Mouse (Mus musculus) testis, adult 2 months (tissue): ENCODE data around the gene Nit2. TPM values are rescaled to one million over a fixed set of nuclear protein-coding genes. Genes with fewer than 3 reads are reported as not detected.

Experiments
- H3K27ac ChIP-seq: fragments of 200-500 bp; 2 replicates; pipeline ENCODE4 v1.5.1; 2012; ENCODE audit warnings: low read depth, low read length; ENCODE audit not compliant: control insufficient read depth, insufficient read depth
- H3K27me3 ChIP-seq: fragments of 200-500 bp; 2 replicates; pipeline ENCODE4 v1.6.1; 2012; ENCODE audit warnings: mild to moderate bottlenecking, low read length, moderate library complexity; ENCODE audit not compliant: control insufficient read depth, insufficient read depth
- H3K36me3 ChIP-seq: fragments of 200-500 bp; 2 replicates; pipeline ENCODE4 v1.6.1; 2012; ENCODE audit warnings: mild to moderate bottlenecking, low read length; ENCODE audit not compliant: control insufficient read depth, insufficient read depth
- H3K4me1 ChIP-seq: fragments of 200-500 bp; 2 replicates; pipeline ENCODE4 v1.6.1; 2012; ENCODE audit warnings: low read length; ENCODE audit not compliant: control insufficient read depth, insufficient read depth
- H3K4me3 ChIP-seq: fragments of 200-500 bp; 2 replicates; pipeline ENCODE4 v1.5.1; 2012; ENCODE audit warnings: low read depth, mild to moderate bottlenecking, low read length, moderate library complexity, mixed read lengths; ENCODE audit not compliant: control insufficient read depth
- CTCF ChIP-seq: fragments of 200-500 bp; IDR thresholded peaks from 2 replicates; pipeline ENCODE4 v1.5.1; 2012; ENCODE audit warnings: low read depth, mild to moderate bottlenecking, inconsistent platforms, low read length, moderate library complexity; ENCODE audit not compliant: control insufficient read depth, insufficient read depth, insufficient replicate concordance
- POLR2A ChIP-seq: fragments of 200-500 bp; IDR thresholded peaks from 2 replicates; pipeline ENCODE4 v1.6.1; 2012; ENCODE audit warnings: low read depth, mild to moderate bottlenecking, inconsistent platforms, low read length, moderate library complexity; ENCODE audit not compliant: control insufficient read depth
- polyA plus RNA-seq: library from polyadenylated mRNA; depleted of rRNA; stranded (reverse); fragments of >200 nt; gene quantifications from 2 replicates; pipeline ENCODE4 v1.2.3, GENCODE M21; 2012

Nit2 gene
- polyA plus RNA-seq, 1 experiment, result 6.0 TPM

DNA sequence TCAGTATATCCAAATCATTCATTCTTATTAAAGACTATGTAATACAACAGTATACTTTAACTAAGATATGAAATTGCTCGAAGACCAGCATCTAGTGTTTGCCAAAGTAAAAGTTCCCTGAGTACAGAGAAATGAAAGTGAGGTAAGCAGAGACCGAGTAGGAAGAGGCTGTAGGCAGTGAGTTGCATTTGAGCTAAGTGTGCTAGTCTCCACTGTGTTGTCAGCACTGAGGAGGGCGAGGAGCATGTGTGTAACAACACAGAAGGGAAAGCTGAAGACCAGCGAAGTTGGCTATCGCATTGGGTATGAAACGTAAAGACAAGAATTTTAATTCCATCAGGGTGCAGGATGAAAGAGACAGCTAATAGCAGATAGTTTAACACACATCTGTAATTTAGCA is 33.5 kb downstream of the Nit2 start:
- no peak overlapping the region for H3K27ac ChIP-seq
- TF ChIP-seq CTCF (no peak), POLR2A (no peak)
- H3K36me3 ChIP-seq, result no peaks in the 10 kb centered on the region; the same call in 1 of the 2 replicates
- H3K4me1 ChIP-seq, result no peaks in the 10 kb centered on the region
- H3K4me3 ChIP-seq, result no peak overlapping the region
- H3K27me3 ChIP-seq, result no peaks in the 10 kb centered on the region

DNA sequence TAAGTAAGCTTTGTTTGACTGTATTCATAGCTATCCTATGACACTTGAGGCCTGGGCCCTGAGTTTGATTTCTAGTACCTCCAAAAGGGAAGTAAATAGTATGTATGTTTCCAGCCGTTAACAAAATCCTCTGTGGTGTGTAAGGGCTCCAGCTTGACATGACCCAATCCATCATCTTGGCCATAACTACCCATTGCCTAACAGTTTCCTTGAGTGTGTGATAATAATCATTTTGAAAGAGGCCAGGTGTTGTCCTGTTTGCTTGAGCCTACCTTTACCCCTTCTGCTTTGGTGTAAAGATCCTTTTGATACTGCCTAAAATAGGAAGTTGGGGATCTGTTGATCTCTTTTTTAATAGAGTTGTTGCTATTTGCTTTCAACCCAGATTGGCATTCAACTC is 34.8 kb downstream of the Nit2 start:
- Histone ChIP-seq H3K4me3 (no peak overlapping the region), H3K4me1 (no peaks in the 10 kb centered on the region), H3K27me3 (no peaks in the 10 kb centered on the region), H3K36me3 (no peaks in the 10 kb centered on the region; the same call in 1 of the 2 replicates), H3K27ac (no peak overlapping the region)
- TF ChIP-seq CTCF (no peak), POLR2A (no peak)

DNA sequence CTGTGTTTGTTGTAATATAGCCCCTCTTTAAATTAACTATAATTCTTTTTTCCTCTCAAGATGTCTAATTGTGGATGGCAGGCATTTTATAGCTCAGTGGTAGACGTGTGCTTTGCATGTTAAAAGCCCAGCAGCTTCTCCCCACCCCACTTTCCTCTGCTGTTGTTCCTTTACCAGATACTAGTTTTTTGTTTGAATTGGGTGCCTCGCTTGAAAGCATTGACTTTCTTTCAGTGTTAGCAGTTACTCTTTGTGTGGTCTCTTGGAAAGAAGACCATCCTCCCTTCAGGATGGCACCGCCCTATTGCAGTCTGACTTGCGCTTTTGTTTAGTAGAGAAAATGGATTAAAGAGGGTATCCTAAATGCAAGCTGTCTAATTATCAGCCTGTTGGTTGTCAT is 35.6 kb downstream of the Nit2 start:
- no peaks in the 10 kb centered on the region for H3K27me3 ChIP-seq
- no peaks in the 10 kb centered on the region; the same call in 1 of the 2 replicates for H3K36me3 ChIP-seq
- H3K27ac ChIP-seq, result no peak overlapping the region
- H3K4me1 ChIP-seq, result no peaks in the 10 kb centered on the region
- H3K4me3 ChIP-seq, result no peak overlapping the region
- no peak for TF ChIP-seq POLR2A
- TF ChIP-seq CTCF, result no peak

DNA sequence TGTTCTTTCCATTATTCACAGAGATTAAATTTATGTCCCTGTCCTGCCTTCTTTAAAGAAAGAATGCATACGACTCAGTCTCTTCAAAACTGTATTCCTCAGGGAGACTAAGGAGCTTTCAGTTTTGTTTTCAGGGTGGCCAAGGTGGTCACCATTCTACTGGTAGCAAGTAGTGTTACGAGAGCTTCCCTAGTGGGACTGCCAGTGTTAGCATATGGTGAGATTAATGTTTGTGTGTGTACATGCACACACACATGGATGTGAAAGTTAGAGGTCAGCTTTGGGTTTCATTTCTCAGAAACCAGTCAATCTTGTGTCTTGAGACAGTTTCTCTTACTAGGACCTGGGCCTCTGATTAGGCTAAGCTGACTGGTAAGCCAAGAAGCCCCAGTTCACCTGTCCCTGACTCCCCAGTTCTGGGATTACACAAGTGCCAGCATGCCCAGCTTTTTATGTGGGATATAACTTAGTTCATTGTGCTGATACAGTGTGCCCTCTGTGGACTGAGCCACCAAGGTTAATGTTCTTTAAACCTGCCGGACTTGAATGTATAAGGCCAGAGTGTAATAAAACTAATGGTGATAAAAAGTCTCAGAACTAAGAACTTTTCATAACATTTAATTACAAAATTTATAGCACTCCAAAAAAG is 36.3 kb downstream of the Nit2 start:
- H3K27me3 ChIP-seq, result no peaks in the 10 kb centered on the region
- H3K4me1 ChIP-seq, result no peaks in the 10 kb centered on the region
- TF ChIP-seq POLR2A (no peak), CTCF (no peak)
- no peak overlapping the region for H3K27ac ChIP-seq
- no peak overlapping the region for H3K4me3 ChIP-seq
- no peaks in the 10 kb centered on the region; the same call in 1 of the 2 replicates for H3K36me3 ChIP-seq

DNA sequence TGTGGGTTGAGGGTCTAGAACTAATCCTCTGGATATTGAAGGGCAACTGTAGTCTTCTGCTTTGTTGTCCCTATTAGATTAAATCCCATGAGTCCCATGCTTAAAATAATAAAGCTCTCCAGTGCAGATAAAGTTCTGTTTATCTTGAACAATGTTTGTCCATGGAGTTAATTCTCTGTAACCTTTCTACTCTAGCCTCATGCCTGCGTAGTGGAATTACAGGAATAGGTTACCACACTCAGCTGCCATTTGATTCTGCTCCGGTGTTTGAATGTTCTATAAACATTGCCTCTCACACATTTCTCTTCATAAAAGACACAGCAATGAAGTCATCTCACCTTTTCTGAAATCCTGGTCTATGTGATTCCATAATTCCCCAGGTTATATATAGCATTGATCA is 39.3 kb downstream of the Nit2 start:
- H3K27ac ChIP-seq, result no peak overlapping the region
- H3K4me1 ChIP-seq, result no peaks in the 10 kb centered on the region
- H3K36me3 ChIP-seq, result no peaks in the 10 kb centered on the region
- no peak overlapping the region for H3K4me3 ChIP-seq
- TF ChIP-seq CTCF (no peak), POLR2A (no peak)
- H3K27me3 ChIP-seq, result no peaks in the 10 kb centered on the region

DNA sequence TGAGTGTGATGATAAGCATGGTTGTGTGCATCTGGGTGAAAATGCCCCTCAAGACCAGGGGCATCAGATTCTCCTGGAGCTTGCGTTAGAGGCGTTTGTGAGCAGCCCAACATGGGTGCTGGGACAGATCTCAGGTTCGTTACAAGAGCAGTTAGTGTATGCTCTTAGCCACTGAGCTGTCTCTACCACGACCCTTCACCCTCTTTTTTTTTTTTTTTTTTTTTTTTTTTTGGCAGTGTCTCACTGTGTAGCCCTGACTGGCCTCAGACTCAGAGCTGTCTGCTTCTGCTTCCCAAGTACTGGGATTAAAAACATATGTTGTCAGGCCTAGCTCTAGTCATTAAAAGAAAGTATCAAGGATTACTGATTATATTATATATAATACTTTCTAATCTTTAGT is 40.9 kb downstream of the Nit2 start:
- no peaks in the 10 kb centered on the region for H3K4me1 ChIP-seq
- TF ChIP-seq POLR2A, result no peak
- no peak for TF ChIP-seq CTCF

DNA sequence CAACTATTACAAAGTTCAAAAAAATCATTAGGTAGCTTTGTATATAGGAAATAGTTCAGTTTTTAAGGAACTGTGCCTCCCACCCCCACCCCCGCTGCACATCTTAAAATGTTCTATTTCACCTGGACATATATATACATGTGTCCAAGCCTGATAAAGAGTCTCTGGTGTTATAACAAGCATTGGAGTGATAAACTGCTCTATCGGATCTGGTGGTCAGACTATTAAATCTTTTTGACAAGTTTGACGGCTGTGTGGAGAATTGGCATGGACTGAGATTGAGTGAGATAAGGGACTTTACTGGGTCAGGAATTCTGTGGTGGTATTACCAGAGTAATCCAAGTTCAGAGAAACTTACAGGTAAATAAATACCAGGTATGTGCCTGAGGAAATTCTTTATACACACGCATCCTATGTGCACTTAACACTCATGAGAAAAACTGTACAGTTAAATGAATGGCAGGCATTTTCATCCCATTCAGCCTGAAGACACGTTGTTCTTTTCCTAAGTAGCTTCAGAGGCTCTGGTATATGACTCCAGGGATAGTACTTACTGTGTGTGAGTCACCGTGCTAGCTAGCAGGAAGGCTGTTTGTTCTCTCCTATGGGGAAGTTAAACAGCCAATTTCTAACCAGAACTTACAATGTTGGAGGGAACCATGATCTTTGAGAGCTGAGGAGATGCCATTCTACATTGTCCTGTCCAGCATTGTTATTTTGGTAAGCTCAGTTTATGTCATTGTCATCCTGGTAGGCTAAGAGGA is 44.3 kb downstream of the Nit2 start:
- Histone ChIP-seq H3K4me1 (no peaks in the 10 kb centered on the region), H3K27me3 (no peaks in the 10 kb centered on the region), H3K4me3 (peak overlapping the region; percentile 94; the same call in 1 of the 2 replicates), H3K27ac (no peak overlapping the region), H3K36me3 (no peaks in the 10 kb centered on the region)
- TF ChIP-seq CTCF, result no peak
- no peak for TF ChIP-seq POLR2A

More for the DNA sequence above, 40.9 kb downstream of the Nit2 start:
- no peaks in the 10 kb centered on the region for H3K36me3 ChIP-seq
- no peaks in the 10 kb centered on the region for H3K27me3 ChIP-seq
- H3K27ac ChIP-seq, result no peak overlapping the region
- H3K4me3 ChIP-seq, result no peak overlapping the region

DNA sequence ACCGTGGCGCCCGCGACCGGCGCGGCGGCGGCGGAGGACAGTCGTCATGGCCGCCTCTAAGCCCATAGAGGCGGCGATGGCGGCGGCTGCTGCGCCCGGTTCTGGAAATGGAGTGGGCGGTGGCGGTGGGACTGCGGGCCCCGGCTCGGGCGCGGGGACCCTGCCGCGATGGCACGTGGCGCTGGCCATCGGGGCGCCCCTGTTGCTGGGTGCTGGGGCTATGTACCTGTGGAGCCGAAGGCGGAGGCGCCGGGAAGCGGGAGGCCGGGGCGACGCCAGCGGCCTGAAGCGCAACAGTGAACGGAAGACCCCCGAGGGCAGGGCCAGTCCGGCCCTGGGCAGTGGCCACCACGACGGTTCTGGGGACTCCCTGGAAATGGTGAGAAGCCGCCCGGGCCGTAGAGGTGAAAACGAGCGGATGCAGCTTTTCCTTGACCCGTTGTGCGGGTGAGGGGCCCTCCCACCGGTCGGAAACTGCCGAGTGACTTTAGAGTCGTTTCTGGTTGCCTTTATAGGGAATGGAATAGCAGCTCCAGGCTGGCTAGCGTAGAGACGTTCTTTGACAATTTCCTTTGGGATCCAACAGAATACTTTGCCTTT is 45.2 kb downstream of the Nit2 start:
- Histone ChIP-seq H3K4me3 (peak overlapping the region; percentile 94), H3K36me3 (no peaks in the 10 kb centered on the region), H3K4me1 (no peaks in the 10 kb centered on the region), H3K27ac (peak overlapping the region; percentile 82), H3K27me3 (no peaks in the 10 kb centered on the region)
- no peak for TF ChIP-seq POLR2A
- TF ChIP-seq CTCF, result no peak
